Comparison of ENCODE assay signal across 10 mouse cellular contexts in genomic region chr10:39484382-39484826, GRCm38 (mm10).
A peak's percentile ranks its signal among the peaks of the same experiment; 100 is the strongest.
DNase-seq lines count a peak whose midpoint lies in the region; ATAC-seq and TF ChIP-seq lines count a peak whose summit lies in the region.
"Had no signal": no experiment of that assay in that cellular context is flagged by ENCODE, and none has a peak within 500 bp of the region (broad histone marks: within the 10 kb centered on the region; RNA-seq: fewer than 3 reads in every experiment).

No protein-coding gene starts in this region.

- H3K4me1 ChIP-seq in kidney, embryonic 15.5 days, result peaks cover 43% of the 10 kb centered on the region
- peaks cover 43% of the 10 kb centered on the region for H3K4me1 ChIP-seq in embryonic facial prominence, embryonic 13.5 days
- peaks cover 45% of the 10 kb centered on the region for H3K4me1 ChIP-seq in hindbrain, embryonic 16.5 days (ENCODE audit: control insufficient read depth, insufficient read depth, low read depth, low read length)
- no peaks in the 10 kb centered on the region for H3K4me1 ChIP-seq in intestine, postnatal 0 days (replicated peaks; ENCODE audit: control insufficient read depth, insufficient read depth, low read length)

- H3K27ac ChIP-seq in kidney, embryonic 15.5 days, result peak overlapping the region; percentile 13; the same call in 1 of the 2 replicates
- no peak overlapping the region for H3K27ac ChIP-seq in embryonic facial prominence, embryonic 13.5 days
- H3K27ac ChIP-seq in hindbrain, embryonic 16.5 days (ENCODE audit: low read depth, low read length), result peak overlapping the region; percentile 61
- H3K27ac ChIP-seq in intestine, postnatal 0 days (ENCODE audit: low read depth, low read length), result no peak overlapping the region
- H3K27ac ChIP-seq: embryonic facial prominence, embryonic 12.5 days had no signal

- H3K4me3 ChIP-seq in kidney, embryonic 15.5 days (replicated peaks), result no peak overlapping the region
- H3K4me3 ChIP-seq in embryonic facial prominence, embryonic 13.5 days, result no peak overlapping the region
- no peak overlapping the region for H3K4me3 ChIP-seq in hindbrain, embryonic 16.5 days (ENCODE audit: low read length)
- no peak overlapping the region for H3K4me3 ChIP-seq in intestine, postnatal 0 days (ENCODE audit: low read depth, low read length)
- H3K4me3 ChIP-seq: embryonic facial prominence, embryonic 12.5 days had no signal

- H3K9ac ChIP-seq in kidney, embryonic 15.5 days, result no peak overlapping the region
- H3K9ac ChIP-seq in embryonic facial prominence, embryonic 13.5 days, result no peak overlapping the region
- H3K9ac ChIP-seq in hindbrain, embryonic 16.5 days (ENCODE audit: low read depth, low read length), result no peak overlapping the region
- H3K9ac ChIP-seq in intestine, postnatal 0 days (ENCODE audit: low read depth, low read length), result no peak overlapping the region
- H3K9ac ChIP-seq: embryonic facial prominence, embryonic 12.5 days had no signal

- DNase-seq in kidney, postnatal 25 days, result no peak
- DNase-seq in naive thymus-derived CD4-positive, alpha-beta T cell, adult 2 months (ENCODE audit: low read depth), result peak; percentile 54
- no peak for DNase-seq in ovary, adult 18-20 months (ENCODE audit: low spot score)
- no peak for DNase-seq in adrenal gland, adult 2 months
- DNase-seq: thymus, adult 18-20 months had no signal

- no peak for TF ChIP-seq CTCF in intestine, postnatal 0 days (IDR thresholded peaks at IDR 0.05; ENCODE audit: low read depth)

- no peaks in the 10 kb centered on the region for H3K9me3 ChIP-seq in kidney, embryonic 15.5 days (replicated peaks)
- H3K9me3 ChIP-seq in embryonic facial prominence, embryonic 13.5 days, result no peaks in the 10 kb centered on the region
- no peaks in the 10 kb centered on the region for H3K9me3 ChIP-seq in hindbrain, embryonic 16.5 days (ENCODE audit: control insufficient read depth, low read length)
- H3K9me3 ChIP-seq in intestine, postnatal 0 days (ENCODE audit: control insufficient read depth), result no peaks in the 10 kb centered on the region
- H3K9me3 ChIP-seq: embryonic facial prominence, embryonic 12.5 days had no signal

- 17% methylated on average over 8 of the region's 8 CpGs for WGBS in kidney, embryonic 15.5 days
- 23% methylated on average over 8 of the region's 8 CpGs for WGBS in embryonic facial prominence, embryonic 13.5 days
- 9% methylated on average over 8 of the region's 8 CpGs for WGBS in hindbrain, embryonic 16.5 days
- WGBS in intestine, postnatal 0 days, result 48% methylated on average over 8 of the region's 8 CpGs

- 0 out of 2 replicates have a peak, but pooled peaks cover 3% of the 10 kb centered on the region for H3K36me3 ChIP-seq in kidney, embryonic 15.5 days
- H3K36me3 ChIP-seq in embryonic facial prominence, embryonic 13.5 days, result 0 out of 2 replicates have a peak, but pooled peaks cover 4% of the 10 kb centered on the region
- H3K36me3 ChIP-seq in hindbrain, embryonic 16.5 days (ENCODE audit: control insufficient read depth, insufficient read depth, low read length), result no peaks in the 10 kb centered on the region
- H3K36me3 ChIP-seq in intestine, postnatal 0 days (ENCODE audit: control insufficient read depth, insufficient read depth), result no peaks in the 10 kb centered on the region
- H3K36me3 ChIP-seq: embryonic facial prominence, embryonic 12.5 days had no signal

- no peak for ATAC-seq in kidney, embryonic 15.5 days (replicated peaks; ENCODE audit: low FRiP score)
- ATAC-seq in embryonic facial prominence, embryonic 13.5 days (ENCODE audit: insufficient number of reproducible peaks, insufficient read depth, low FRiP score, low TSS enrichment, low read depth), result no peak
- peak; percentile 32 for ATAC-seq in hindbrain, embryonic 16.5 days
- no peak for ATAC-seq in intestine, postnatal 0 days

- 0 out of 2 replicates have a peak overlapping the region, but pooled peaks have one; percentile 10 for H3K4me2 ChIP-seq in kidney, embryonic 15.5 days
- peak overlapping the region; percentile 20; the same call in 1 of the 2 replicates for H3K4me2 ChIP-seq in embryonic facial prominence, embryonic 13.5 days
- H3K4me2 ChIP-seq in hindbrain, embryonic 16.5 days (ENCODE audit: low read length), result no peak overlapping the region
- no peak overlapping the region for H3K4me2 ChIP-seq in intestine, postnatal 0 days (replicated peaks; ENCODE audit: low read depth)
- H3K4me2 ChIP-seq: embryonic facial prominence, embryonic 12.5 days had no signal

- no peaks in the 10 kb centered on the region for H3K27me3 ChIP-seq in kidney, embryonic 15.5 days
- no peaks in the 10 kb centered on the region for H3K27me3 ChIP-seq in embryonic facial prominence, embryonic 13.5 days
- no peaks in the 10 kb centered on the region for H3K27me3 ChIP-seq in hindbrain, embryonic 16.5 days (replicated peaks; ENCODE audit: control insufficient read depth, insufficient read depth, low read length)
- H3K27me3 ChIP-seq in intestine, postnatal 0 days (replicated peaks; ENCODE audit: control insufficient read depth, insufficient read depth, low read length), result no peaks in the 10 kb centered on the region
- H3K27me3 ChIP-seq: embryonic facial prominence, embryonic 12.5 days had no signal

Comparison
In these comparisons a context has a peak if more than half of its experiments do, and no peak if none do; other contexts are left out.
1. H3K27ac ChIP-seq: peak in kidney, embryonic 15.5 days (single experiment) and hindbrain, embryonic 16.5 days (single experiment); none in embryonic facial prominence, embryonic 13.5 days (single experiment) and intestine, postnatal 0 days (single experiment).
2. H3K4me2 ChIP-seq: peak in kidney, embryonic 15.5 days (single experiment) and embryonic facial prominence, embryonic 13.5 days (single experiment); none in hindbrain, embryonic 16.5 days (single experiment) and intestine, postnatal 0 days (single experiment).